Mouse (Mus musculus) monocyte, adult 5-6 weeks (primary cell): ENCODE measurements at regions not wholly inside any gene's neighbourhood (a gene's known extent, or its start where the extent isn't known, plus 50 kb on each side); places are given as distances from the start of the nearest gene placed in this dataset.

ENCODE experiments used
- ATAC-seq: fragments of 153-309, 156-312 bp; replicated peaks from 2 replicates; pipeline ENCODE4 v1.8.0; 2017; ENCODE audit warnings: mild to moderate bottlenecking; ENCODE audit not compliant: low TSS enrichment, insufficient number of reproducible peaks, severe bottlenecking, poor library complexity, low FRiP score

GRCm38 (mm10) chr12:26146336-26146735 is 268.7 kb downstream of the Rnf144a start:
- ATAC-seq, result no peak

DNA sequence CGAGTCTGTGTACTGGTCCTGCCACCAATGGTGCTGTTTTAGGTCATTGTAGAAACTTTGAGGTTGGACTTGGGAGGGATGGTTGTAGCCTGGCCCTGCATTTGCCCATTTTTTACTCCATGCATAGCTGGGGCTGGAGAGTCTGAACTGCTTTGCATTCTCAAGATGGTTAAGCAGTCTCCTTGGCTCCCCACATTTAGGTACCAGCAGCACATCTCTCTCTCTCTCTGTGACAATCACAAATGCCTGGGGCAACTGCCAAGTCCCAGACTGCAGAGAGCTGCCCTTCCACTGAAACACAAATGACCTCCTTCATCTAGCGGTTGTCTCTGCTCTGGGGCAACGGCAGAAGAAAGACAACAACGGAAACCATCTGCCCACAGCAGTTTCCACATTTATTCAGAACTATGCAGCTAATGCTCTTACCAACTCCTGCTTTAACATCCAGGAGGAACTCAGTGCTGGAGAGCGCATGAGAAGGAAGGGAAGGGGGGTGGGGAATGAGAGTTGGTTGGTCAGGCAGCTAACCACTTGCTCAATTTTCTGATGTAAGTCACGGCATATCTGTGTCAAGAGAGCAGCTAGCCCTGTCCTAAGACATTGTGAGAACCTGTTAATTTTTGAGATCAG is 269.9 kb downstream of the Rnf144a start:
- no peak for ATAC-seq

DNA sequence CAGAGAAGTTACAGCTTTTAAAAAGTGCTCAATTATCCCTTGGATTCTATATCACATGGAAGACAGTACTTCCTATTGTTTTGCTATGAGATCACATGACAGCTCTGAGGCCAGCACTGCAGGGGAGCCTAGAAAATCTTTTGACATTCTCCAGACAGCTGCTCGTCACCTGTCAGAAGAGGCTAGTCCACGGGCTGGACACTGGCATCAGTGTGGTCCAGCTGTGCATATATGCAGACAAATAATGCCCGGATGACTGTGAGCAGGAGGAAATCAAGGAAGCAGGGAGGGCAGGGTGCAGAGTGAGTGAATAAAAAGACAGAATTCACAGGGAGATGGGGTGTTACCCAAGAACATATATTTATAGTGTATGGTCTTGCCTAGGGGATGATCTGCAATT is 270.4 kb downstream of the Rnf144a start:
- no peak for ATAC-seq

DNA sequence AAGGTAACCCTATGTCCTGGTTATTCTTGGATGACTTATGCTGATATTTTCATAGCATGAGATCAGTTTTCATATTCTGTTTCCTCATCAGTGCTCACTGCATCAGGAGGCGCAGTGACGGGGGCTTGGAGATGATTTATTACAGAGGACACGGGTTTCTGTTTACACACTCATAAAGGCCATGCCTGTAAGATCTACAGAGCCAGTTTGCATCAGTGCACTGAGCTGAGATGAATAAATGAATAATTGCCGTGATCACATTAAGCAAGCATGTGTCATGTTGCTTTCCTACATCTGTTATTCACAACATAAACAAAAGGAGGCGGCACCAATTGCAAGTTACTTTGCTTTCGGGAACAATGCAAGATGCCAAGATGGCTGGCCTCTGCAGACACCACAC is 271.6 kb downstream of the Rnf144a start:
- no peak for ATAC-seq

- ATAC-seq, result no peak
Measured at GRCm38 (mm10) chr12:26130811-26131210, 284.2 kb downstream of the Rnf144a start.

GRCm38 (mm10) chr12:26130011-26130410 is 285.0 kb downstream of the Rnf144a start:
- no peak for ATAC-seq

DNA sequence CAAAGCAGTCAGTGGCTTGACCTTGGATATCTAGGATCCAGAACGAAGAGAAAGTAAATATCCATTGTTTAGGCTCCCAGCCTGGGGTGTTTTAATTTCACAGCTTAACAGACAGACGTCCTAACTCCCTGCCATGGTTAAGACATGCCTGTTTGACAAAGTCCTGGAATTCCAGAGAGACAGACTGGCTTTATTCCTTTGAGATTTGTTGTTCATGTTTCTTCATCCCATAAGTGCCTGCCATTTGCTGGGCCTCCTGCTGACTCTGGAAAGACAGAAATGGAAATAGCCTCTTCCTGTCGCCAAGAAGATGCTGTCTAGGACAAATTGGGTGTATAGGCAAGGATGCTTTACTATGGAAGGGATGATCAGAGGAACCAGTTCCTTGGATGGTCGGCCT is 285.5 kb downstream of the Rnf144a start:
- no peak for ATAC-seq

- no peak for ATAC-seq
Measured at GRCm38 (mm10) chr12:26128851-26129250, 286.2 kb downstream of the Rnf144a start.

DNA sequence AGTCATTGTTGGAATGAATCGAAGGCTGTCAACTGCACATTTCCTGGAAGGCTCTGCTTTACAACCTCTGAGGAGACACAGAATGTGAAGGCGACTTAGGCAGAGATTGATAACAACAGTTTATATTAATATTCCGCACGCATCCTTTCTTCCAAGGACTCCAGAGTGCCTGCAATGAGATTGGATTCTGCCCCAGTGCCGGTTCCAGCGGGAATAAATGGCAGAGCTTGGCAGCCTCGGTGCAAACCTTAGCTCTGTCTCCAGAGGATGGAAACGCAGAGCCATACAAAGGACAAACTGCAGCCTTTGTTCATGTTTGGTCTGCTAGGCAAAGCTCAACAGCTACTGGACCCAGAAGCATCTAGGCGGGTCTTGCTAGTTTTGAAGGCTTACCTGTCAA is 288.8 kb downstream of the Rnf144a start:
- ATAC-seq, result no peak

- ATAC-seq, result no peak
Measured at GRCm38 (mm10) chr12:26124211-26124610, 290.8 kb downstream of the Rnf144a start.

DNA sequence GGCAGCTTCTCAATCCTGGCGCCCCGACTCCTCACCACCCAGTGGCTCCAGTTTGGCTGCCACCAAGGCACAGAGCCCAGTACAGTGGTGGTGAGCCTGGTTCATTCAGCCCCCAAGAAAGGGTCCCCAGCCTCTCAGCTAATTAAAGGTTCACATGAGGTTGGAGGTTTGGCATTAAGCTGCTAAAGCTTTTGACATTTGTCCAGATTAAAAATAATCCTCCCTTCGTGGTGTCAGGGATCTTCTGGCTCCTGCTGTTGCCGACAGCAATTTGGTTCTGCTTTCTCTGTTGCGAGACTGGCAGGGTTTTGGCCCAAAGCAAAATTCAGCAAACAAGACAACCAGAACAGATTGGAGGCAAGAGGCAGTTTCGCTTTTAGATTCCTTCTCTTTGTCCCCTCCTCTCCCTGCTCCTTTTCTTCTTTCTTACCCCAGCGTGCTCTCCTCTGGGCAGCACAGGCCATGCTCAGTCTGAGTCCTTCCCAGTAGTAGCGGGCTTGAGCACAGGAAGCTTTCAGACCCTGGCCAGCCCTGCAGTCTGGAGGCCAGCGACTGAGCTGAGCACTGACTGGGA is 299.6 kb downstream of the Rnf144a start:
- no peak for ATAC-seq

DNA sequence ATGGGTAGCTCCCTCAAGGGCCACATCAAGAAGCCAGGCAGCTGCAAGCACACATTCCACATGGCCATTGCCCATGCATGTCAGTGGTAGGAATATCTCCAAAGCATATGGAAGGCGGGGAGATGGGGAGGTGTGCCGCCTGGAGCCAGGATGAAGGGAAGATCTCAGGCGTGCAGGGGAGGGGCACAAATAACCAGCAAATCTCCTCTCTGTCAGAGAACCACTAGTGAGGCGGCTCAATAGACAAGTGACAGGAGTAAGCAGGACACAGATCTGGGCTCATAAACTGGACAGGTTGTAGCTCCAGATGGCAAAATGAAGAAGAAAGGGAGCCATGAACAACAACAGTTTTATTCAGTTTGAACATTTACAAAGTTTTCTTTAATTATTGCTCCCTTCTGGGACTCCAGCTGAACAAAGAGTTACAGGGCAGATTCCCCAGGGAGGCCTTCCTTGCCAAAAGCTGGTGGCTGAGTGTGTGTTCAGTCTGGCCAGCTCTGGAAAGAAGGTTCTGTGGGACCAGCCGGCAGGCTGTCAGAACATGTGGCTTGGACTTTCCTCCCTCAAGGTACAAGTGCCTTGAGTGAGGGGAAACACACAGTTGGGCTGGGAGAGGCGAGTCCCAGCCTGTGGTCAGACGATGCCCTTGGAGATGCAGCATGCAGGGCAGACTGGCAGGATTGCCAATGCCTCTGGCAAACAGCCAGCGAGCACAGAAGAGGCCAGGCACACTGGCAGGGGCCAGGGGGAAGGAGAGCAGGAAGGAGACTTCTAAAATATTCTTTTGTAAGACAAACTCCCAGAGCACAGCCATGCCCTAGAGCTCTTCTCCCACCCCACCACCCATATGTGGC is 302.7 kb downstream of the Rnf144a start:
- no peak for ATAC-seq

DNA sequence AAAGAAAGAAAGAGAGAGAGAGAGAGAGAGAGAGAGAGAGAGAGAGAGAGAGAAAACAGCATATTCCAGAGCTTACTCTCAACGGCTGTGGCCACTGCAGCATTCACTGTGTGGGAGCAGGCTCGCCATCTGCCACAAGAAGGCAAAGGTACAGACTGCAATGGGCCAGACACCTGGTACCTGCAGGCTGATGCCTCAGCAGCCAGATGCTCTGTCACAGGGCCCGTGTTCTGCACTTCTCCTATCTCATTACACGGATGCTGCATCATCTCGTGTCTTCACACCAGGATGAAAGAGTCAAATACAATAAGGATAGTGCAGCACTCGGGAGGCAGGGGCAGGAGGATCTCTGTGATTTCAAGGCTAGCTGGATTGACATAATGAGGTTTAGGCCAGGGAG is 305.2 kb downstream of the Rnf144a start:
- ATAC-seq, result no peak

DNA sequence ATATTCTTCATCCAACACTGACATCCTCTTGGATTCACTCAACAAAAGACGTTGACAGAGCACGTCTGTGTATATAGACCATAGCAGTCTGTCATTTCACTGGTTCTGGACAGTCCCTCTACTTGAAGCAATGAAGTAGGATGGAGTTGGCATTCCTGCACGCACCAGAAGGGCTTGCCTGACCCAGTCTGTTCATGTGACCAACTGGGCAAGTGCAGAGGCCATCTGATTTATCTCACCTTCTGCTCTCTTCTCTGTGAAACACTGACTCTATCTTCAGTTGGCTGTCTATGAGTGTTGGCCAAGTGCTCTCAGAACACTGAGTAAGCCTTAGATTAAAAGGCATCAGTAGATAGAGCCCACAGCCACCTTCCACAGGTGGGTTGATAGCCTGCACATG is 310.7 kb downstream of the Rnf144a start:
- no peak for ATAC-seq

DNA sequence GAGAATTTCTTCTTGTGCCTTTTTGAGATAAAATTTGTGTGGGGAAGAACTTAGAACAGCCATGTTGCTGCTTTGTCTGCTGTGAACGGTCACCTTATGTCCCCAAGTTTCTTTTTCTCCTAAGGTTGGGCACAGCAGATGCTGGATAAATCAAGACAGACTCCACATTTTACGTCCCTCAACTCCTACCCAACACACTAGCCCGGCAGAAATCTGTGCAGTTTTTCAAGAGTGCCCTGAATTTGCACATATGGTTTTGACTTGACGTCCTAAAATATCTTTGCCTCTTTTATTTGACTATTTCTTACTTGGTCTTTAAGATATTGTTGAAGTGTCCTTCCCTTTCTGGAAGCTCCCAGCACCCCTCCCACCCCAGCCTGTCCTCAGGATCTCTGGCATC is 312.7 kb downstream of the Rnf144a start:
- no peak for ATAC-seq

- no peak for ATAC-seq
Measured at GRCm38 (mm10) chr12:26100140-26100539, 314.9 kb downstream of the Rnf144a start.

DNA sequence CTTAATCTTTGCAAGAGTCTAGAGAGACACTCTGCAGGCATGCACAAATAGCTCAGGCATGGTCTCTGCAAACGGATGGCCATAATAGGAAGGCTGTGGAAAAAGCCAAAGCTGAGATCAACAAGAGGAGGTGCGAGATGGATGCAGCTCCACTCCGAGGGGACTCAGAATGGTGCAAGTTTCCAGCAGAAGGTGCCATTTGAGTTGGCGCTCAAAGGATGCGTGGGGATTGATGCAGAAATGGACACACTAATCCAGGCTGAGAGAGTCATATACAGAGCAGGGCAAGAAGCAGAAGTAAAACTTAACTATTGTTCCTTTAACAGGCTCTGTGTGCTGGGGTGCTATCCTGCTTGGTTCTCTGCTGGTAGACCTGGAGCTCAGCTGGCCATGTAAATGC is 315.9 kb downstream of the Rnf144a start:
- ATAC-seq, result no peak

- no peak for ATAC-seq
Measured at GRCm38 (mm10) chr12:26092311-26092710, 322.7 kb downstream of the Rnf144a start.

- no peak for ATAC-seq
Measured at GRCm38 (mm10) chr12:26091865-26092264, 323.2 kb downstream of the Rnf144a start.

DNA sequence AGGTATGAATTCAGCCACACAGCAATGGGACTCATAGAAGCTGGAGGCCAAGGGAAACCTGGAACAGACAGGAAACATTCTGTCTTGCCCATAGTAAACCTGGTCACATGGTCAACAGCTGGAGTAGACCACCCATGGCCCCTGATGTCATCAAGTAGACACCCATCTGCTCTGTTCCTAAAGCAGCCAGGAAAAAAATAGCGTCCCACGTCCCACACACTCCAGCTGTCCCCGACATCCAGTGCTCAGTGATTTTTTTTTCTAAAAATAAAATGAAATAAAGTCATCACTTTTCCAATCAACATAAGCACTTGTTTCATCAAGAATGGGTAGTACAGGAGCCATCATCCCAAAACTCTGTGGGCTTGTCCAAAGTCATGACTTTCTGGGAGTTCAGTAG is 326.7 kb downstream of the Rnf144a start:
- ATAC-seq, result no peak
